Mouse (Mus musculus) Patski (cell line): ENCODE data around the gene Prss36. TPM values are rescaled to one million over a fixed set of nuclear protein-coding genes. Genes with fewer than 3 reads are reported as not detected.

ENCODE experiments used
- ATAC-seq: fragments of 100-300 bp; one replicate; pipeline ENCODE4 v1.8.0; 2021
- CTCF ChIA-PET: fragments of 350-600 bp; sonication (Branson Sonifier 250); formaldehyde crosslinking; loops from one replicate; lab custom pipeline; 2022; ENCODE audit warnings: inconsistent platforms; lab: Charles Lee
- POLR2A ChIA-PET: fragments of 350-600 bp; sonication (Branson Sonifier 250); formaldehyde crosslinking; loops from one replicate; lab custom pipeline; 2022; ENCODE audit warnings: antibody characterized with exemption, inconsistent platforms; lab: Charles Lee
- DNase-seq: peaks from one replicate; pipeline ENCODE4 v3.0.0-alpha.2; 2011; ENCODE audit warnings: low read depth, low spot score
- H3K27me3 ChIP-seq: fragments of 371-371 bp; one replicate; pipeline ENCODE4 v1.5.1; 2021
- CTCF ChIP-seq: fragments of 100-300 bp; IDR thresholded peaks from one replicate; pipeline ENCODE4 v1.5.1; 2021
- in situ Hi-C: fragments of 300-500 bp; cut with MboI; formaldehyde crosslinking; loops from 3 replicates; pipeline ENCODE4 v1.11.1; 2018; ENCODE audit warnings: low pct_unique_long_range_greater_than_20kb, mixed read lengths
- polyA plus RNA-seq: library from polyadenylated mRNA; unstranded; gene quantifications from one replicate; pipeline ENCODE4 v1.2.3, GENCODE M21; 2021

The Prss36 gene
- polyA plus RNA-seq, 1 experiment from 2014 or later, result 6.8 TPM

GRCm38 (mm10) chr7:127895442-127895841, 51.1 kb downstream of the Prss36 start, which contains the start of the genes Gm21974 and Vkorc1:
Gm21974 (minus strand) TSS chr7:127895454.
Vkorc1 (minus strand) TSS chr7:127895617.
- ChIA-PET POLR2A (no interaction called here), CTCF (interaction anchor here (0.7 to 2.2 kb wide), 7 partner anchors 8 to 94 kb away, joined by 3 to 6 read pairs (median 3); partner anchors contain the start of genes Hsd3b7 and Kat8)
- TF ChIP-seq CTCF, result no peak
- ATAC-seq, result peak; percentile 96
- DNase-seq, result peak; percentile 88
- H3K27me3 ChIP-seq, result no peaks in the 10 kb centered on the region
- in situ Hi-C loops, result no loop called here

GRCm38 (mm10) chr7:127894480-127894879, 52.0 kb downstream of the Prss36 start:
- CTCF ChIA-PET, result interaction anchor here (0.7 to 2.0 kb wide), 3 partner anchors 18 to 121 kb away, joined by 3 to 5 read pairs (median 3); partner anchors contain the start of genes Hsd3b7 and Kat8
- POLR2A ChIA-PET, result interaction anchor here (0.6 kb wide), 1 partner anchor 10 kb away, joined by 3 read pairs; no protein-coding TSS in a partner anchor
- TF ChIP-seq CTCF, result no peak
- in situ Hi-C loops, result no loop called here
- ATAC-seq (no peak), DNase-seq (no peak)
- no peaks in the 10 kb centered on the region for H3K27me3 ChIP-seq

GRCm38 (mm10) chr7:127890798-127891197, 55.7 kb downstream of the Prss36 start, which contains the start of gene Prss53:
Prss53 (minus strand) TSS chr7:127890970.
- CTCF ChIA-PET, result no interaction called here
- no peak for DNase-seq
- TF ChIP-seq CTCF, result no peak
- no peaks in the 10 kb centered on the region for H3K27me3 ChIP-seq
- ATAC-seq, result no peak
- in situ Hi-C loops, result no loop called here
- POLR2A ChIA-PET, result no interaction called here

GRCm38 (mm10) chr7:127888821-127889220, 57.7 kb downstream of the Prss36 start:
- TF ChIP-seq CTCF, result no peak
- ChIA-PET CTCF (interaction anchor here (0.8 kb wide), 1 partner anchor 23 kb away, joined by 3 read pairs; the partner anchor contains the start of gene Kat8), POLR2A (no interaction called here)

GRCm38 (mm10) chr7:127887781-127888180, 58.7 kb downstream of the Prss36 start:
- in situ Hi-C loops, result no loop called here
- CTCF ChIA-PET, result interaction anchor here (0.8 kb wide), 1 partner anchor 8 kb away, joined by 3 read pairs; the partner anchor contains the start of gene Vkorc1
- DNase-seq (no peak), ATAC-seq (no peak)
- POLR2A ChIA-PET, result no interaction called here
- H3K27me3 ChIP-seq, result no peaks in the 10 kb centered on the region
- no peak for TF ChIP-seq CTCF

More at GRCm38 (mm10) chr7:127888821-127889220, 57.7 kb downstream of the Prss36 start:
- ATAC-seq, result no peak
- no peak for DNase-seq
- no peaks in the 10 kb centered on the region for H3K27me3 ChIP-seq
- in situ Hi-C loops, result no loop called here

GRCm38 (mm10) chr7:127887191-127887590, 59.3 kb downstream of the Prss36 start:
- TF ChIP-seq CTCF, result no peak
- in situ Hi-C loops, result no loop called here
- H3K27me3 ChIP-seq, result no peaks in the 10 kb centered on the region
- no peak for ATAC-seq
- DNase-seq, result no peak
- ChIA-PET CTCF (interaction anchor here (0.8 kb wide), 1 partner anchor 8 kb away, joined by 3 read pairs; the partner anchor contains the start of gene Vkorc1), POLR2A (no interaction called here)

GRCm38 (mm10) chr7:127886551-127886950, 60.0 kb downstream of the Prss36 start:
- ATAC-seq, result no peak
- no peak for TF ChIP-seq CTCF
- CTCF ChIA-PET, result no interaction called here

GRCm38 (mm10) chr7:127885951-127886350, 60.6 kb downstream of the Prss36 start:
- in situ Hi-C loops, result no loop called here
- DNase-seq (no peak), ATAC-seq (no peak)
- ChIA-PET CTCF (no interaction called here), POLR2A (no interaction called here)
- H3K27me3 ChIP-seq, result no peaks in the 10 kb centered on the region
- TF ChIP-seq CTCF, result no peak

More at GRCm38 (mm10) chr7:127886551-127886950, 60.0 kb downstream of the Prss36 start:
- no peaks in the 10 kb centered on the region for H3K27me3 ChIP-seq
- DNase-seq, result no peak
- in situ Hi-C loops, result no loop called here
- POLR2A ChIA-PET, result no interaction called here

Other genes starting within 250 kb of the Prss36 start
- gene Bcl7c, start 237.8 kb downstream of the Prss36 start, polyA plus RNA-seq, result 53.6 TPM
- 10.8 TPM for gene Ctf1, start 234.0 kb downstream of the Prss36 start, polyA plus RNA-seq
- 0.09 TPM for gene Ctf2, start 214.6 kb downstream of the Prss36 start, polyA plus RNA-seq
- gene Fbxl19, start 202.2 kb downstream of the Prss36 start, polyA plus RNA-seq, result 38.6 TPM
- gene Orai3, start 176.9 kb downstream of the Prss36 start, polyA plus RNA-seq, result 25.8 TPM
- gene Setd1a, start 170.1 kb downstream of the Prss36 start, polyA plus RNA-seq, result 30.0 TPM
- gene Gm49388, start 161.1 kb downstream of the Prss36 start, polyA plus RNA-seq, result 4.5 TPM
- 30.1 TPM for gene Hsd3b7, start 146.1 kb downstream of the Prss36 start, polyA plus RNA-seq
- 133 TPM for gene Stx4a, start 122.4 kb downstream of the Prss36 start, polyA plus RNA-seq
- 0.23 TPM for gene Stx1b, start 122.2 kb downstream of the Prss36 start, polyA plus RNA-seq
- 22.3 TPM for gene Zfp646, start 70.5 kb downstream of the Prss36 start, polyA plus RNA-seq
- gene Zfp668, start 69.9 kb downstream of the Prss36 start, polyA plus RNA-seq, result 8.9 TPM
- 0.45 TPM for gene Prss53, start 55.8 kb downstream of the Prss36 start, polyA plus RNA-seq
- gene Gm21974, start 51.3 kb downstream of the Prss36 start, polyA plus RNA-seq, result not detected
- gene Vkorc1, start 51.1 kb downstream of the Prss36 start, polyA plus RNA-seq, result 77.0 TPM
- gene Bckdk, start 42.6 kb downstream of the Prss36 start, polyA plus RNA-seq, result 75.7 TPM
- gene Kat8, start 34.2 kb downstream of the Prss36 start, polyA plus RNA-seq, result 22.1 TPM
- gene Prss8, start 16.6 kb downstream of the Prss36 start, polyA plus RNA-seq, result 0.05 TPM
- gene Fus, start 20.7 kb upstream of the Prss36 start, polyA plus RNA-seq, result 469 TPM
- 0.10 TPM for gene Pycard, start 47.1 kb upstream of the Prss36 start, polyA plus RNA-seq
- gene Trim72, start 57.2 kb upstream of the Prss36 start, polyA plus RNA-seq, result 0.17 TPM
- gene Itgam, start 115.9 kb upstream of the Prss36 start, polyA plus RNA-seq, result not detected
- not detected for gene Gm49368, start 116.0 kb upstream of the Prss36 start, polyA plus RNA-seq
- 0.01 TPM for gene Itgax, start 182.8 kb upstream of the Prss36 start, polyA plus RNA-seq
- not detected for gene Itgad, start 207.7 kb upstream of the Prss36 start, polyA plus RNA-seq